Mouse (Mus musculus) heart, postnatal 0 days (tissue): Measurements from ENCODE around the gene Ly6g6e. TPM values are rescaled to one million over a fixed set of nuclear protein-coding genes. Genes with fewer than 3 reads are reported as not detected.

ENCODE experiments used
- ATAC-seq: fragments of 200-750 bp; cut with Nextera tagmentation; 2 replicates; pipeline ENCODE4 v1.8.0; 2017; ENCODE audit warnings: low read depth, moderate number of reproducible peaks, moderate library complexity; ENCODE audit not compliant: insufficient read depth
- DNase-seq: peaks from one replicate; pipeline ENCODE4 v3.0.0-alpha.2; 2016; ENCODE audit warnings: low spot score
- H3K27ac ChIP-seq: fragments of 300-500 bp; sonication (generic); 2 replicates; pipeline ENCODE4 v1.5.1; 2014; ENCODE audit warnings: low read depth, mild to moderate bottlenecking
- H3K27me3 ChIP-seq: fragments of 300-500 bp; sonication (generic); 2 replicates; pipeline ENCODE4 v1.6.1; 2014; ENCODE audit warnings: low read length, mixed read lengths; ENCODE audit not compliant: control insufficient read depth, insufficient read depth
- H3K36me3 ChIP-seq: fragments of 300-500 bp; sonication (generic); replicated peaks from 2 replicates; pipeline ENCODE4 v1.6.1; 2014; ENCODE audit warnings: low read length, mixed read lengths; ENCODE audit not compliant: control insufficient read depth, insufficient read depth
- H3K4me1 ChIP-seq: fragments of 300-500 bp; sonication (generic); 2 replicates; pipeline ENCODE4 v1.6.1; 2014; ENCODE audit warnings: antibody characterized with exemption; ENCODE audit not compliant: control insufficient read depth, insufficient read depth
- H3K4me2 ChIP-seq: fragments of 300-500 bp; sonication (generic); 2 replicates; pipeline ENCODE4 v1.6.1; 2014; ENCODE audit warnings: low read depth, mild to moderate bottlenecking, low read length, moderate library complexity
- H3K4me3 ChIP-seq: fragments of 300-500 bp; sonication (generic); 2 replicates; pipeline ENCODE4 v1.5.1; 2014; ENCODE audit warnings: low read depth, low read length
- H3K9ac ChIP-seq: fragments of 300-500 bp; sonication (generic); replicated peaks from 2 replicates; pipeline ENCODE4 v1.6.1; 2014; ENCODE audit warnings: low read depth, low read length, mixed read lengths
- H3K9me3 ChIP-seq: fragments of 300-500 bp; sonication (generic); replicated peaks from 2 replicates; pipeline ENCODE4 v1.6.1; 2016; ENCODE audit warnings: low read length; ENCODE audit not compliant: control insufficient read depth
- CTCF ChIP-seq: IDR thresholded peaks from 2 replicates; pipeline ENCODE4 v1.5.1; 2016; ENCODE audit warnings: antibody characterized with exemption, control low read depth, low read depth
- EP300 ChIP-seq: IDR thresholded peaks from 2 replicates; pipeline ENCODE4 v1.6.1; 2016; ENCODE audit warnings: antibody characterized with exemption, low read depth
- WGBS: fragments of 180-500 bp; shearing (Covaris S2); extraction: QIAGEN DNeasy Blood & Tissue Kit; methylation state at CpG from one replicate; pipeline ENCODE4 v1.1.7; 2014; 5-methylcytosine and 5-hydroxymethylcytosine counted together
- polyA plus RNA-seq: library from polyadenylated mRNA; unstranded; fragments of >200 nt; fragmentation: Nextera tagmentation; extraction: Ambion mirVana; gene quantifications from 2 replicates; pipeline ENCODE4 v1.2.1, GENCODE M21; 2015
- total RNA-seq: library from RNA; depleted of rRNA; stranded (reverse); fragments of >200 nt; gene quantifications from 2 replicates; pipeline ENCODE4 v1.2.3, GENCODE M21; 2014; ENCODE audit warnings: low replicate concordance

Gene Ly6g6e
- total and polyA plus RNA-seq, 2 experiments from 2014 or later: 0.22 to 1.6 TPM

GRCm38 (mm10) chr17:35064951-35065947 lies 11.5 kb upstream of the Ly6g6e start, which contains the start of gene Ly6g6c:
TSS of gene Ly6g6c (plus strand) at chr17:35065388.
- H3K4me1 ChIP-seq: peaks cover 11% of the 10 kb centered on the region
- no peaks in the 10 kb centered on the region for H3K9me3 ChIP-seq
- TF ChIP-seq CTCF (no peak), EP300 (no peak)
- WGBS: 4% methylated on average over 48 of the region's 48 CpGs
- peak within 1 kb of the TSS; percentile 53 for H3K4me2 ChIP-seq
- H3K27ac ChIP-seq: no peak within 1 kb of the TSS
- ATAC-seq: no peak
- H3K9ac ChIP-seq: no peak within 1 kb of the TSS
- DNase-seq: peak; percentile 35
- H3K27me3 ChIP-seq: peaks cover 44% of the 10 kb centered on the region
- H3K4me3 ChIP-seq: peak within 1 kb of the TSS; percentile 28
- H3K36me3 ChIP-seq: peaks cover 22% of the 10 kb centered on the region

GRCm38 (mm10) chr17:35066084-35066483 lies 10.6 kb upstream of the Ly6g6e start, which contains the start of gene Mpig6b:
TSS of gene Mpig6b (minus strand) at chr17:35066184.
- no peak within 1 kb of the TSS for H3K9ac ChIP-seq
- peak within 1 kb of the TSS; percentile 53 for H3K4me2 ChIP-seq
- peaks cover 44% of the 10 kb centered on the region for H3K27me3 ChIP-seq
- H3K9me3 ChIP-seq: no peaks in the 10 kb centered on the region
- peaks cover 16% of the 10 kb centered on the region for H3K36me3 ChIP-seq
- 51% methylated on average over 10 of the region's 10 CpGs for WGBS
- H3K4me1 ChIP-seq: peaks cover 10% of the 10 kb centered on the region
- DNase-seq: no peak
- TF ChIP-seq EP300: no peak
- peak within 1 kb of the TSS; percentile 28 for H3K4me3 ChIP-seq
- no peak within 1 kb of the TSS for H3K27ac ChIP-seq
- ATAC-seq: no peak

GRCm38 (mm10) chr17:35068213-35068914 lies 8.3 kb upstream of the Ly6g6e start:
- DNase-seq (no peak), ATAC-seq (no peak)
- H3K4me2 ChIP-seq: no peak overlapping the region
- TF ChIP-seq EP300 (no peak), CTCF (no peak)
- whole genome bisulfite sequencing: 69% methylated on average over 17 of the region's 17 CpGs
- peaks cover 44% of the 10 kb centered on the region for H3K27me3 ChIP-seq
- no peak overlapping the region for H3K27ac ChIP-seq
- H3K9ac ChIP-seq: no peak overlapping the region
- H3K36me3 ChIP-seq: no peaks in the 10 kb centered on the region
- H3K9me3 ChIP-seq: no peaks in the 10 kb centered on the region
- peaks cover 10% of the 10 kb centered on the region for H3K4me1 ChIP-seq
- no peak overlapping the region for H3K4me3 ChIP-seq

- WGBS: 33% methylated on average over 6 of the region's 6 CpGs
- ATAC-seq: no peak
Observed at GRCm38 (mm10) chr17:35070556-35071229, 6.0 kb upstream of the Ly6g6e start.

GRCm38 (mm10) chr17:35071454-35071853 lies 5.2 kb upstream of the Ly6g6e start:
- Histone ChIP-seq H3K27me3 (peaks cover 17% of the 10 kb centered on the region), H3K9me3 (no peaks in the 10 kb centered on the region), H3K9ac (no peak overlapping the region), H3K27ac (no peak overlapping the region), H3K36me3 (no peaks in the 10 kb centered on the region), H3K4me3 (no peak overlapping the region), H3K4me2 (no peak overlapping the region), H3K4me1 (no peaks in the 10 kb centered on the region)
- WGBS: 79% methylated on average over 9 of the region's 9 CpGs
- ATAC-seq (no peak), DNase-seq (no peak)
- no peak for TF ChIP-seq CTCF
- no peak for TF ChIP-seq EP300

More at GRCm38 (mm10) chr17:35070556-35071229, 6.0 kb upstream of the Ly6g6e start:
- Histone ChIP-seq H3K9me3 (no peaks in the 10 kb centered on the region), H3K4me3 (no peak overlapping the region), H3K27ac (peak overlapping the region; percentile 2; the same call in 1 of the 2 replicates), H3K9ac (no peak overlapping the region), H3K4me2 (no peak overlapping the region), H3K36me3 (no peaks in the 10 kb centered on the region), H3K4me1 (peaks cover under 1% of the 10 kb centered on the region; the same call in 1 of the 2 replicates), H3K27me3 (peaks cover 24% of the 10 kb centered on the region)
- DNase-seq: no peak
- TF ChIP-seq EP300 (no peak), CTCF (no peak)
